Mouse (Mus musculus): ENCODE data around the gene Pcbp2. TPM values are rescaled to one million over a fixed set of nuclear protein-coding genes. Genes with fewer than 3 reads are reported as not detected.
A peak's percentile ranks its signal among the peaks of the same experiment; 100 is the strongest.

Gene Pcbp2
- polyA plus RNA-seq, 1 experiment = 834 TPM

DNA sequence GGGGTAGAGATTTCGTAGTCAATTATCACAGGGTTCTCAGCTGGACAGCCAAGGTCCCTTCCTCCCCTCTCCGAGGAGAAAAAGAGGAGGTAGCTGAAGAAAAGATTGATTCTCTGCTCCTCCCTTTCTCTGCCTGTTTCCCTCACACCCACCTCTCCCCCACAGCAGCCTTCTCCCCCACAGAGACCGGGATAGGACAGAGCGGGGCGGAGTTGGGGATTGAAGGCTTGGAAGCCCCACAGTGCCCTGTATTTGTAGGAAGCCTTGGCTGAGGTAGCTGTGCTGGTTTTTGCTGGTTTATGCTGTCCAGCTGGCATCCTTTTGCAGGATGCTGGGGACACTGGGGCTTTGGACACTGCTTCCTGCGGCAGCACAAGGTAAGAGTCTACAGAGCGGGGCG is 25.2 kb upstream of the Pcbp2 start, which contains the start of gene Amhr2:
Gene Amhr2, plus strand, starts transcription at position 222 of the 400 bp plus-strand sequence.
- no peak within 1 kb of the TSS for H3K27ac ChIP-seq (ENCODE audit: insufficient read depth, low read depth, low read length)
- H3K4me1 ChIP-seq (ENCODE audit: control insufficient read depth, insufficient read depth, low read length) = peaks cover 4% of the 10 kb centered on the region
- TF ChIP-seq POLR2A (IDR thresholded peaks at IDR 0.05; ENCODE audit: insufficient read depth, low read depth, low read length) (no peak), CTCF (IDR thresholded peaks at IDR 0.05; ENCODE audit: insufficient read depth, low read depth, low read length) (no peak)
- H3K4me3 ChIP-seq (ENCODE audit: insufficient read depth, low read depth, low read length) = no peak within 1 kb of the TSS
- 63% methylated on average over 8 of the region's 8 CpGs for WGBS

DNA sequence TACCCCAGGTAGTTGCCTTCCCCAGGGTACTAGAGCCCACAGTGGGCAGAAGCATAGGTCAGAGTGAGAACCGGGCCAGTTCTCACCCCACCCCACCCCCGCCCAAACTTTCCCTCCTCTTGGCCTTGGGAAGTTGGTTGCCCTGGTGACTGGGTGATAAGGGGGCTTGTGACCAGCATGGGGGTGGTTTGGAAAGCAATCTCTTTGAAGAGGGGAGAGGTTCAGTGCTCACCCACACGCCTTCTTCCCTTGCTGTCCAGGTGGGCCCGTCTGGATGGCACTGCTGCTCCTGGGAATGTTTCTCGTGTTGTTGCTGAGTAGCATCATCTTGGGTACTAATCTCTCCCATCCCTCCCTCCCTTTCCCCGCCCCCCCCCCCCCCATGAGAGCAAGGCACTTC is 23.9 kb upstream of the Pcbp2 start:
- TF ChIP-seq CTCF (IDR thresholded peaks at IDR 0.05; ENCODE audit: insufficient read depth, low read depth, low read length) = no peak
- H3K27ac ChIP-seq (ENCODE audit: insufficient read depth, low read depth, low read length) = no peak overlapping the region
- no peak overlapping the region for H3K4me3 ChIP-seq (ENCODE audit: insufficient read depth, low read depth, low read length)
- peaks cover 4% of the 10 kb centered on the region for H3K4me1 ChIP-seq (ENCODE audit: control insufficient read depth, insufficient read depth, low read length)
- 65% methylated on average over 6 of the region's 6 CpGs for WGBS

DNA sequence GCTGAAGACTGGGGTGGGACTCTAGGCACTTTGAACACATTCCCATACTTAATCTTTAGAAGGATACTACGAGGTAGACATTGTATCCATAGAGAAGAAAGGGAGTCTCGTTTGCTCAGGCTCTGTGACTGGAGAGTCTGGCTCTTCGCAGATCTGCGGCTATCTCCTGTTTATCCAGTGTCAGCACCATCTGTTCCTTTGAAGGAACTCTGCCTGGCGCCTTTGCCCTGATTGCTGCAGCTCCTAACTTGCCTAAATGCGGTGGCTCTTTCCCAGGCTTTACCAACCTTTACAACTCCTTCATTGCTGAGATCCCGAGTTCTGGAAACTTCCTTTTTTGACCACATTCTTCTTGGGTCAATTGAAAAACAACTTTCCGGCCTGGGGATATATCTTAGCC is 21.0 kb upstream of the Pcbp2 start:
- WGBS = 85% methylated on average over 8 of the region's 8 CpGs
- TF ChIP-seq POLR2A (IDR thresholded peaks at IDR 0.05; ENCODE audit: insufficient read depth, low read depth, low read length) = no peak
- no peak for TF ChIP-seq CTCF (IDR thresholded peaks at IDR 0.05; ENCODE audit: insufficient read depth, low read depth, low read length)
- Histone ChIP-seq H3K4me3 (ENCODE audit: insufficient read depth, low read depth, low read length) (no peak overlapping the region), H3K27ac (ENCODE audit: insufficient read depth, low read depth, low read length) (no peak overlapping the region), H3K4me1 (ENCODE audit: control insufficient read depth, insufficient read depth, low read length) (peaks cover 8% of the 10 kb centered on the region)

DNA sequence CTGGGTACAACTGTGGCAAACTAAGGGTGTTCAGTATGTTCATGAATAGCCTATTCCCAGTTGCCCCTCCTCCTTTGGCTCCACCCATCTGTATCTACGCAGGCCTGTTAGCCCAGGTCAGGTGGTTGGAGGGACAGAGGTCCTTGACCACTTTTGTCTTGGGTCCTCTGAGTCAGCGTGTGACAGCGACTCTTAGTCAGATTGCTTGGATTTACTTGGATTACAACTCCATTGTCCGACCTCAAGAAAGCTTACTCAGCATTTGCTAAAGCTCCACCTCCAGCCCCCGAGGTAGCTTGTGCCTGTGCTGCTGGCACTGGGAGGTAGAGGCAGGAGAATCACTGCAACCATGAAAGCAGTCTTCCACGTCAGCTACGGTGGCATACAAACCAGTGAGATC is 19.4 kb upstream of the Pcbp2 start:
- 22% methylated on average over 7 of the region's 7 CpGs for WGBS
- no peak overlapping the region for H3K4me3 ChIP-seq (ENCODE audit: insufficient read depth, low read depth, low read length)
- no peak for TF ChIP-seq POLR2A (IDR thresholded peaks at IDR 0.05; ENCODE audit: insufficient read depth, low read depth, low read length)
- TF ChIP-seq CTCF (IDR thresholded peaks at IDR 0.05; ENCODE audit: insufficient read depth, low read depth, low read length) = no peak
- H3K4me1 ChIP-seq (ENCODE audit: control insufficient read depth, insufficient read depth, low read length) = peaks cover 4% of the 10 kb centered on the region; the same call in 1 of the 2 replicates
- H3K27ac ChIP-seq (ENCODE audit: insufficient read depth, low read depth, low read length) = no peak overlapping the region

DNA sequence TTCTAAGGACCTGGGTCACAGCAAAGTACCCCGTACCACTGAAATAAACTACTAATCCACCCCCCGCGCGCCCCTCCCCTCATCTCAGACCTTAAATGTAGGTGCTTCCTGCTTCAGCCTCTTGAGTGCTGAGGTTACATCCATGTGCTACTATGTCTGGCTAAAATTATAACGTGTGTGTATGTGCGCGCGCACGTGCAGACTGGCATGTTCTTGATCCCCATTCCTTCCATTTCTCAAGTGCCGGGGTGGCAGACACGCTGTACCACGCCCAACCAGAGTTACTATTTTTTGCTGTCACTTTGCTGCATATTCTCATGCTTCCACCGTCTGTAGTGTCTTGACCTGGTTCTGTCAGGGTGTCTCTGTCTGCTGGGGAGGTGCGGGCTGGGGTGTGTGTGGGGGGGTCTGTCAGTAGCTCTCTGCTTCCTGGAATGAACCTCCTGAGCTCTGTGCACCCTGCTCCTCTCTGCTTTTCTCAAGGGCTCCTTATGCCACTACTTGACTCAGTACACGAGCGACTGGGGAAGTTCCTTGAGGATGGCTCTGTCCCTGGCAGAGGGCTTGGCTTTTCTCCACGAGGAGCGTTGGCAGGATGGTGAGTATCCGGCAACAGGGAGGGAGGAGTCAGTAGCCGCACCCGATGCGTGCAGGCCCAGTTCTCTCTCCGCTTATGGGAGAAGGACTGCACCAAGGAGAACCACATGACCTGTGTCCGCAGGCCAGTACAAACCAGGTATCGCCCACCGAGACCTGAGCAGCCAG is 18.5 kb upstream of the Pcbp2 start:
- Histone ChIP-seq H3K4me3 (ENCODE audit: insufficient read depth, low read depth, low read length) (no peak overlapping the region), H3K27ac (ENCODE audit: insufficient read depth, low read depth, low read length) (no peak overlapping the region), H3K4me1 (ENCODE audit: control insufficient read depth, insufficient read depth, low read length) (peaks cover 4% of the 10 kb centered on the region; the same call in 1 of the 2 replicates)
- WGBS = 71% methylated on average over 26 of the region's 26 CpGs
- TF ChIP-seq POLR2A (IDR thresholded peaks at IDR 0.05; ENCODE audit: insufficient read depth, low read depth, low read length) (no peak), CTCF (IDR thresholded peaks at IDR 0.05; ENCODE audit: insufficient read depth, low read depth, low read length) (no peak)

DNA sequence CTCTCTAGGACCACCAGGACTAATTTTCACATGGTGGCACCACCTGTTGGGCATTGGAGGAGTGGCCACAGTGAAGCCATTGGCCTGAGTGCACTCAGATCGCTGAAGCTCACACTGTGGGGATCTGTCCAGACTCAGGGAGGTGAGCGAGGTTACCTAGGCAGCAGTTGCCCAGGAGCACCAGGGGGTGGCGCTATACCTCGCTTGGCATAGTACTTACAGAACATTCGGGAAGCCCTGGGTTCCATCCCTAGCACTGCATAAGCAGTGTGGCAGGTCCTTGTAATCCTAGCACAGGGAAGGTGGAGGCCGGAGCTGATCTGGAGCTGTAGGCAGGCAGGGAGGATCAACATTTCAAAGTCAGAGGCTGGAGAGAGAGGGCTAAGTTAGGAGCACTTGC is 14.3 kb upstream of the Pcbp2 start:
- peak; percentile 49; the same call in 1 of the 2 replicates for TF ChIP-seq CTCF (IDR thresholded peaks at IDR 0.05; ENCODE audit: insufficient read depth, low read depth, low read length)
- no peak for TF ChIP-seq POLR2A (IDR thresholded peaks at IDR 0.05; ENCODE audit: insufficient read depth, low read depth, low read length)
- Histone ChIP-seq H3K4me1 (ENCODE audit: control insufficient read depth, insufficient read depth, low read length) (peaks cover 10% of the 10 kb centered on the region; the same call in 1 of the 2 replicates), H3K4me3 (ENCODE audit: insufficient read depth, low read depth, low read length) (no peak overlapping the region), H3K27ac (ENCODE audit: insufficient read depth, low read depth, low read length) (no peak overlapping the region)
- 42% methylated on average over 6 of the region's 6 CpGs for WGBS

DNA sequence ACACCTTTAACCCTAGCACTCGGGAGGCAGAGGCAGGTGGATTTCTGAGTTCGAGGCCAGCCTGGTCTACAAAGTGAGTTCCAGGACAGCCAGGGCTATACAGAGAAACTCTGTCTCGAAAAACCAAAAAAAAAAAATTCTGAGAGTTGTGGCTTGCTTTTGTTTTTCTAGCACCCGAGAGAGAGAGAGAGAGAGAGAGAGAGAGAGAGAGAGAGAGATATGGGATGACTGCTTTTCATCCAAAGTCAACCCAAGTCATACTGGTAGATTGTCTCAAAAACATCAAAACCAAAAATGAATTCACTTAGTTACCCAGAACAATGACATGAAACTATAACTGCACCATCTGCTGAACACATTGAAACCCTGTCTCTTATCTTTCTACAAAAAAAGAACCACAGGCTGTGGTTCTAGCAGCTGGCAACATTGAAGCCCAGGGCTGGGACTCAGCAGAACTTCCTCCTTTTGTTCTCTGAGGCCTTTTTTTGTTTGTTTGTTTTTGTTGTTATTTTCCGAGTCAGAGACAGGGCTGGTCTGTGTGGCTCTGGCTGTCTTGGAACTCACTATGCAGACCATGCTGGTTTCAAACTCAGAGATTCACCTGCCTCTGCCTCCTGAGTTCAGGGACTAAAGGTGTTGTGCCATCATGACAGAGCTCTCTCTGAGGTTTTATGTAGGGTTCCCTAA is 12.1 kb upstream of the Pcbp2 start:
- whole genome bisulfite sequencing = 77% methylated on average over 5 of the region's 5 CpGs
- no peak for TF ChIP-seq CTCF (IDR thresholded peaks at IDR 0.05; ENCODE audit: insufficient read depth, low read depth, low read length)
- Histone ChIP-seq H3K4me1 (ENCODE audit: control insufficient read depth, insufficient read depth, low read length) (peaks cover 6% of the 10 kb centered on the region; the same call in 1 of the 2 replicates), H3K27ac (ENCODE audit: insufficient read depth, low read depth, low read length) (no peak overlapping the region), H3K4me3 (ENCODE audit: insufficient read depth, low read depth, low read length) (no peak overlapping the region)

DNA sequence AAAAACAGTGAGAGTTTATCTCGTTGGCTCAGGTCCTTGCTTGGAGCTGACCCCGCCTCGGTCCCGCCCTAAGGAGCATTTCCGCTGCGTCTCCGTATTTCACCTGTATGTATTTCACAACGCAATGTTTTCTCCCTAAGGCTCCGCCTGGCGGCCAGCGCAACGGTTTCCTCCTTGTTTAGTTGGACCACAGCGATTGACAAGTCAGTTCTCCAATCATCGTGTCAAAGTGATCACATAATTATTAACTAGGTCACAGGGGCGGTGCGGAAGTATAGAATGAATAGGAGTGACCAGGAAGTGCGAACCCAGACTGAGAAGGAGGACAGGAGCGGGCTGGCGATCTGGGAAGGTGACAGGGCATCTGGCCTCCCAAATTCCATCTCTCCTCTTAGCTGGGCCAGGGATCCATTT is 11.4 kb upstream of the Pcbp2 start, which contains the start of gene Prr13:
Gene Prr13, plus strand, starts transcription at position 125 of the 414 bp plus-strand sequence.
- H3K4me1 ChIP-seq (ENCODE audit: control insufficient read depth, insufficient read depth, low read length) = peaks cover 6% of the 10 kb centered on the region; the same call in 1 of the 2 replicates
- 2% methylated on average over 19 of the region's 19 CpGs for WGBS
- H3K4me3 ChIP-seq (ENCODE audit: insufficient read depth, low read depth, low read length) = peak within 1 kb of the TSS; percentile 47
- no peak within 1 kb of the TSS for H3K27ac ChIP-seq (ENCODE audit: insufficient read depth, low read depth, low read length)
- no peak for TF ChIP-seq POLR2A (IDR thresholded peaks at IDR 0.05; ENCODE audit: insufficient read depth, low read depth, low read length)
- peak; percentile 57 for TF ChIP-seq CTCF (IDR thresholded peaks at IDR 0.05; ENCODE audit: insufficient read depth, low read depth, low read length)

DNA sequence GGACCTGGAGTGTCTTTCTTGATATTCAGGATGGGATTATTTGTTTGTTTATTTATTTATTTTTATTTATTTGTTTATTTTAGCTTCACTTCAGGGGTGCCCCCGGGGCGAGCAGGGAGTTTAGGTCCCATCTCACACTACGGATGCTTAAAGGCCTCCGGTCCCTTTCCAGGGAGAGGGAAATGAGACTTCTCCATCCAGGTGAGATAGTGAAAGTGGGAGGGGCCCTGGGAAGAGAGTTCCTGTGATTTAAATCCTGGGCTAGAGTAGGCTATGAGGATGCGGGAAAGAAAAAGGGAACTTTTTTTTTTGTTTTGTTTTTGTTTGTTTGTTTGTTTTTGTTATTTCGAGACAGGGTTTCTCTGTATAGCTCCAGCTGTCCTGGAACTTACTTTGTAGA is 11.0 kb upstream of the Pcbp2 start:
- TF ChIP-seq CTCF (IDR thresholded peaks at IDR 0.05; ENCODE audit: insufficient read depth, low read depth, low read length) = no peak
- no peak for TF ChIP-seq POLR2A (IDR thresholded peaks at IDR 0.05; ENCODE audit: insufficient read depth, low read depth, low read length)
- Histone ChIP-seq H3K27ac (ENCODE audit: insufficient read depth, low read depth, low read length) (no peak overlapping the region), H3K4me1 (ENCODE audit: control insufficient read depth, insufficient read depth, low read length) (peaks cover 6% of the 10 kb centered on the region; the same call in 1 of the 2 replicates), H3K4me3 (ENCODE audit: insufficient read depth, low read depth, low read length) (peak overlapping the region; percentile 47; the same call in 1 of the 2 replicates)
- WGBS = 43% methylated on average over 6 of the region's 6 CpGs

All from olfactory bulb, adult 2 months (tissue).